In genomic region chr13:48798256-48798771, GRCm38 (mm10) we compare ENCODE assay signal across 8 mouse cellular contexts.
DNase-seq lines count a peak whose midpoint lies in the region; ATAC-seq and TF ChIP-seq lines count a peak whose summit lies in the region.
"Had no signal": no experiment of that assay in that cellular context is flagged by ENCODE, and none has a peak within 500 bp of the region (broad histone marks: within the 10 kb centered on the region; RNA-seq: fewer than 3 reads in every experiment).

No protein-coding gene starts in this region.

- peaks cover 6% of the 10 kb centered on the region; the same call in 1 of the 2 replicates for H3K27me3 ChIP-seq in hindbrain, embryonic 10.5 days (ENCODE audit: insufficient read depth, poor library complexity, severe bottlenecking)
- H3K27me3 ChIP-seq in hindbrain, embryonic 14.5 days (ENCODE audit: control insufficient read depth, insufficient read depth, low read length): no peaks in the 10 kb centered on the region
- H3K27me3 ChIP-seq in liver, embryonic 12.5 days (replicated peaks): no peaks in the 10 kb centered on the region

- H3K4me1 ChIP-seq in hindbrain, embryonic 10.5 days (replicated peaks): peaks cover 24% of the 10 kb centered on the region
- H3K4me1 ChIP-seq in hindbrain, embryonic 14.5 days (replicated peaks; ENCODE audit: control insufficient read depth, insufficient read depth, low read length): no peaks in the 10 kb centered on the region
- peaks cover 12% of the 10 kb centered on the region for H3K4me1 ChIP-seq in liver, embryonic 12.5 days

- DNase-seq in hindbrain, embryonic 10.5 days (ENCODE audit: low spot score): no peak
- no peak for DNase-seq in hindbrain, embryonic 14.5 days (ENCODE audit: low spot score)
- DNase-seq in brain, embryonic 14.5 days (ENCODE audit: low read depth): peak; percentile 73
- peak; percentile 40 to 45 for DNase-seq in cerebellum, postnatal 36 days
- DNase-seq in lung, postnatal 4 days: peak; percentile 20 to 55

- 54% methylated on average over 14 of the region's 14 CpGs for WGBS in hindbrain, embryonic 10.5 days
- WGBS in hindbrain, embryonic 14.5 days: 31% methylated on average over 14 of the region's 14 CpGs
- WGBS in liver, embryonic 12.5 days (ENCODE audit: insufficient replicate concordance): 69% methylated on average over 14 of the region's 14 CpGs

- TF ChIP-seq POLR2A in brain, embryonic 14.5 days (IDR thresholded peaks at IDR 0.05; ENCODE audit: borderline replicate concordance, extremely low read depth, insufficient read depth, insufficient read length, poor library complexity, severe bottlenecking): no peak

- TF ChIP-seq CTCF in brain, embryonic 14.5 days (IDR thresholded peaks at IDR 0.05; ENCODE audit: borderline replicate concordance, extremely low read depth, insufficient read depth, insufficient read length): no peak

- 0 out of 2 replicates have a peak overlapping the region, but pooled peaks have one; percentile 40 for H3K27ac ChIP-seq in hindbrain, embryonic 10.5 days
- H3K27ac ChIP-seq in hindbrain, embryonic 14.5 days: no peak overlapping the region
- no peak overlapping the region for H3K27ac ChIP-seq in liver, embryonic 12.5 days

- no peaks in the 10 kb centered on the region for H3K9me3 ChIP-seq in hindbrain, embryonic 10.5 days
- H3K9me3 ChIP-seq in hindbrain, embryonic 14.5 days (ENCODE audit: control insufficient read depth, low read length): no peaks in the 10 kb centered on the region
- H3K9me3 ChIP-seq in liver, embryonic 12.5 days (replicated peaks): no peaks in the 10 kb centered on the region
- H3K9me3 ChIP-seq: G1E had no signal

- H3K4me2 ChIP-seq in hindbrain, embryonic 14.5 days (replicated peaks): no peak overlapping the region
- H3K4me2 ChIP-seq in liver, embryonic 12.5 days: no peak overlapping the region

- H3K4me3 ChIP-seq in hindbrain, embryonic 10.5 days: no peak overlapping the region
- no peak overlapping the region for H3K4me3 ChIP-seq in hindbrain, embryonic 14.5 days (replicated peaks; ENCODE audit: low read length)
- no peak overlapping the region for H3K4me3 ChIP-seq in liver, embryonic 12.5 days

- no peak for ATAC-seq in hindbrain, embryonic 14.5 days (ENCODE audit: low FRiP score)
- ATAC-seq in liver, embryonic 12.5 days: no peak
- ATAC-seq in megakaryocyte, adult 5-6 weeks (ENCODE audit: poor library complexity, severe bottlenecking): no peak

- no peak overlapping the region for H3K9ac ChIP-seq in hindbrain, embryonic 14.5 days
- H3K9ac ChIP-seq in liver, embryonic 12.5 days: no peak overlapping the region

- H3K36me3 ChIP-seq in hindbrain, embryonic 10.5 days: peaks cover 23% of the 10 kb centered on the region
- peaks cover 22% of the 10 kb centered on the region for H3K36me3 ChIP-seq in hindbrain, embryonic 14.5 days (replicated peaks; ENCODE audit: control insufficient read depth, insufficient read depth)
- H3K36me3 ChIP-seq in liver, embryonic 12.5 days: peaks cover 22% of the 10 kb centered on the region

Comparison
In these comparisons a context has a peak if more than half of its experiments do, and no peak if none do; other contexts are left out.
1. DNase-seq: peak in brain, embryonic 14.5 days (single experiment), cerebellum, postnatal 36 days (2 of 2) and lung, postnatal 4 days (2 of 2); none in hindbrain, embryonic 10.5 days (single experiment) and hindbrain, embryonic 14.5 days (single experiment).